Mouse (Mus musculus): ENCODE measurements around the gene Tdp1. TPM values are rescaled to one million over a fixed set of nuclear protein-coding genes. Genes with fewer than 3 reads are reported as not detected.
"Not testable (repeated sequence)": the region's sequence is repeated elsewhere in the genome, so short reads cannot be mapped to it uniquely, and the experiment has no call there.

The Tdp1 gene
- total RNA-seq, 2 experiments from 2014 or later, result 22.6 to 23.6 TPM

DNA sequence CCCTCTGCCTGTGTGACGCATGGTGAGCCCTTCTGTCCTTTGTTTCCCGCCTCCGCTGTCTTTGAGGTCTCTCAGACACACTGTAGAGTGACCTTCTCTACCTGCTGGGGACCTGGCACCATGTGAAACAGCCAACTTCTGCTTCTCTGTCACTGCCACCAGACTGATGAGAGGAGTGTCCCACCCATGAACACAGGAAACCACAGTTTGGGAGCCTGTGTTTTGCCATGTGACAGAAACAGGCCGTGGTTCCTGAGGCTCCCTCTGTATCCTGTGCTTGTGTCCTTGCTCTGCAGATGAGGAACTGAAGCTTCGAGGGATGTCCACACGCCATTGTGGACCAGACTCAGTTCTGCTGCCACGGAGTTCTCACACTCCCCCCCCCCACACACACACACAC, 72.1 kb downstream of the Tdp1 start:
- DNase-seq (ENCODE audit: low spot score in 2 of 2), result no peak

DNA sequence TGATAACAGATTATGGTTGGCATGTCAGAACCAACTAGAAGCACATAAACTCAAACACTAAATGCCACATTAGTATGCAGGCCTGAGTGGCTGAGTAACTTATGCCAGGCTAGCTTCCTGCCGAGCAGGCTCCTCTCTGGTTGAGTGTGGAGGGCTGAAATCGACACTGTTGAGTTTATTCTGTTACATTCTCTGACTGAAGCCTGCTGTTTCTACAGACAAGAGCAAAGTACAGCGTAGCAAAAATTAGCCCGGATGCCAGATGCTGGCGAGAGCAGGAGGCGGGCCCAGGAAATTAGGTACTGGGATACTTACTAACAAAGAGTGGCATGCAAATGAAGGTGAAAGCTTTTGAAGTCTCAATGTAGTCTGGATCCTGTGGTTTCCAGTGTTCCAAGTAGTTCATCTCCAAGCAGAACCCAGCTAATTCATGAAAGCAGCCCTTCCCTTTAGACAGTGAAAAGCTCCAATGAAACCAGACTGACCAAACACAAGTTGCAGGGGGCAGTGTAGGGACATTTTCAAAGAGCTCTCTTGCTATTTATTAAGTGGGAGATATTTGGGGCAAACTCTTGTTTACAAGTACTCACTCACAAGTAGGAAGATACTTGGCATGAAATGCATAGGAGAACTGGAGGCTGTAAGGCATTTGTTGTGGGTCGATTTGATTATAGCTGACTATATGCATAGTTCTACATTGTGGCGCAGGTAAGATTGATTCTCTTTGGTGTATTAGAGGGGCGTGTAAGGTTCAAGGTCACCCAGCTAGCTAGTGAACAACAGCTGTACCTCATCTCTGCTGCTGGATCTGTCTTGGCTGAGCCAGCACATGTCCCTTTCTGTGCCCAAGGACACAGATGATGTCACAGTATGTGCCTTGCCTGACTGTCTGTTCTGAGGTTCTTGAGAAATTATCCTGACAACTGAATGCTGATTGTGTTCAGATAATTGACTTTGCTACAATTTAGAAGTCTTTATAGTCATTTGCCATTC, 74.0 kb downstream of the Tdp1 start:
- peak in 1 of 2 experiments; percentile 28 for DNase-seq (ENCODE audit: low spot score in 2 of 2)

DNA sequence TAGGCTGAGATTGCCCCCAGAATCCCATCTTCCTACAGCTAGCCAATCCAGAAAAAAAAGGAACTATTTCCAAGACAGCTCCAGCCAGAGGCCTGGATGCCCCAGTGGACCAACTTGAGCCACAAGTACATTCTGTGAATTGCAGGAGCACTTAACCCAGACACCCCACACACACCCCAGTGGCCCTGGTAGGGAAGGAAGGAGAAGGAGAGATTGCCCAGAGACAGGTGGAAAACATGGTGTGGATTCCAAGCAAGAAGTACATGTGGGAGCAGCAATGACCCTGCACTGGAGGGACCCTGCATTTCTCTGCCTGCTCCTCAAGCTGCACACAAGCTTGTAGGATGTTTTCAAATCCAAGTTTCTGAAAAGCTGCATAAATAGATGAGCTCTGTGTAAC, 75.0 kb downstream of the Tdp1 start:
- no peak for DNase-seq (ENCODE audit: low spot score in 2 of 2)

DNA sequence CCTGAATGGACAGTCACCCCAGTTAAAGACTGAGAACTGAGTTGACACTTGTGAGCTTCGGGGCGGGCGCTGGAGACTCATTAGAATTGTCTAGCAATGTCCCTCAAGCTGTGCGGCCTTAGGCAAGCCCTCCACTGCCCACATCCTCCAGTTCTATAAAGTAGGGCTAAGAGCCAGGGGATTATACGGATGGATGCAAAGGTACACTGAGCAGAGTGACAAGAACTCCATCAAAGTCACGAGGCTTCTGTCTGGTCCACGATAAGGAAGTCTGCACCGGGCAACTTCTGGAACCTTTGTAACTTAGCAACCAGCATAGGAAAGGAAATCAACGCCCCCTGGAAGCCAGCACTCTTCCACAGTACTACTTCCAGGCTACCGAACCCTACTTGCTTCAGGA, 75.6 kb downstream of the Tdp1 start:
- no peak for DNase-seq (ENCODE audit: low spot score in 2 of 2)

DNA sequence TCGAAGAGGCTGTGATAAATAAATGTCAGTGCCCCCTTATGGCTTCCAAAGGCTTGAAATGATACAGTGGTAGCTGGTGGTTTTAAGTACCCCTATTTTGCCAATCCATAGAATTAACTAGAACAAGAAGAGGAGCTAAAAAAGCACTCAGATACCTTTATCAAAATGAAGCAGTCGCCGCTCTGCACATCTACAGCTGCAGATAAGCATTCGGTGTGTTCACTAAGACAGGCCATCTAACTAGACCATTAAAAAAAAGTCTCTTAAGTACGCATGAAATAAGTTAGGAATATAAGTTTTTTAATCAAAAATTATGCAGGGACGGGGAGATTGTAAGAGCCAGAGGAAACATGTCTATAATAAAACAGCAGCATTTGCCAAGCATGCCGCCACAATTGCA, 76.4 kb downstream of the Tdp1 start:
- DNase-seq (ENCODE audit: low spot score in 2 of 2), result no peak

DNA sequence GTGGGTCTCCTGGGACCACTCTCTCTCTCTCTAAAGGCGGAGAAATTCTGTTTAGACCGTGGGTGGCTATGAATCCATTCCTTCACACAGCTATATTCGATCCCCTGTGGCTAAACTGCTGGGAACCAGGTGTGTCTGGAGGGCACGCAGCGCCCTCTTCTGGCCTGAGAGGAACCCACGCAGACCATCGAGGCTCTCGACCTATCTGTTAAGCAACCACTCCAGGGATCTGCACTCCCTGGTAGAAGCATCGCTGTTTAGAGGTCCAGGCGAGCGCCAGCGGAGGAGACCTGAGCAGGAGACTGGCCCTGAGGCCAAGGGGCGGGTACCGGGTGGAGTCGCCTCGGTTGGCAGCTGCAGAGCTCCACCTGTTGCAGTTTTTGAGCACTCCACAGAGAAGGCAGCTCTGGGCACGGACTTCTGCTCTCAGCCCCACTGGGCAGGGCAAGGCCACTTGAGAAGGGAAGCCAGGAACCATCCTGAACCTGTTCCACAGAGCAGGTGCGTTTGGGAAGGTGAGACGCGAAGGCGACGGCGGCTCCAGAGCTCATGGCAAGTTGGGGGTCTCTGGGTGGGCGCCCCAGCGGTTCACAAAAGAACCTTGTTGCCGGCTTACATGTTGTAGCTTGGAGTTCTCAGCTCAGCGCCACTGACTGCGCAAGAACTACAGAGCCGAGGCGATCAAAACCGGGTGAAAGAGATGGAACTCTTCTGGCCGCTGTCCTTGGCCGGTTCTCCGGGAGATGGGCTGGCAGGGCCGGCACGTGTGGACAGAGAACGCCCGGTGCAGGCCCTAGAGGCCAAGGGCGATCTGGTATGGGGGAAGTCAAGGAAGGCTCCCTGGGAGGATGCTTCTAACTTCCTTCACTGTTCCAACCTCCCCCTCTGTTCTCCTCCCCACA, 80.2 kb downstream of the Tdp1 start, which contains the start of gene Kcnk13:
TSS of gene Kcnk13 (plus strand) at position 199 of the 902 bp plus-strand sequence.
- peak; percentile 76 to 83 for DNase-seq (ENCODE audit: low spot score in 2 of 2)

DNA sequence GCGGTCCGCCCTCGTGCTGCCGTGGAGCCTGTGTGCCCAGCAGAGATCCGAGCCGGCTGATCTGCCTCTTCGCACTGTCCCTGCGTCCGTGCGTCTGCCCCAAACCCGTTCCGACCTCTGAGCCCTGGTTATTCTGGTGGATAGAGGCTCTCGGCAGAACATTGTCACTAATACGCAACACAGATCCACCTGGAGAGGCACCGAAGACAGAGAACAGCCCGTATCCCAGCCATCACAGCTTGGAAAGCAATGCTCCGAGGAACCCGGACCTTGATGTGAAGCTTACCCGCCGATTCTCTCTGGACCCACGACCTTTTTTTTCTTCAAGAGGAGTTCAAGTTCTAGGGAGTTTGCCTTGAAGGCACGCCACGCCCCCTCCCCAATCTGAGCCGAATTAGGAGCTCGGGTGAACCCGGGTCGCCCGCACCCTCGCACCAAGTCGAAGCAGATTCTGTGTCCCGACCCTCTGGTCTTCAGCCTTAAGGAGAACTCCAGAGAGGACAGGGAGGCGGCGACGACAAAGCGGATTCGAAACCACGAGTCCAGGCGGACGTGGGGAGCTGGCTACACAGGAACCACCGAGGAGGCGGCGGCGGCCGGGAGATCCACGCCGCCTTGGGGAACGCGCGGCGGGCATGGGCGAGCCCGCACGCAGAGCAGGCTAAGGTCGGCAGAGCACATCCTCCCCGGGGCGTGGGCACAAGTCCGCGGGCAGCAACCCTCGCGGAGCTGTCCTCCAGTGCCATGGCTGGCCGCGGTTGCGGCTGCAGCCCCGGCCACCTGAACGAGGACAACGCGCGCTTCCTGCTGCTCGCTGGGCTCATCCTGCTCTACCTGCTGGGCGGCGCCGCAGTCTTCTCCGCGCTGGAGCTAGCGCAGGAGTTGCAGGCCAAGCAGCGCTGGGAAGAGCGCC, 81.1 kb downstream of the Tdp1 start:
- DNase-seq (ENCODE audit: low spot score in 2 of 2), result peak; percentile 32 to 64

DNA sequence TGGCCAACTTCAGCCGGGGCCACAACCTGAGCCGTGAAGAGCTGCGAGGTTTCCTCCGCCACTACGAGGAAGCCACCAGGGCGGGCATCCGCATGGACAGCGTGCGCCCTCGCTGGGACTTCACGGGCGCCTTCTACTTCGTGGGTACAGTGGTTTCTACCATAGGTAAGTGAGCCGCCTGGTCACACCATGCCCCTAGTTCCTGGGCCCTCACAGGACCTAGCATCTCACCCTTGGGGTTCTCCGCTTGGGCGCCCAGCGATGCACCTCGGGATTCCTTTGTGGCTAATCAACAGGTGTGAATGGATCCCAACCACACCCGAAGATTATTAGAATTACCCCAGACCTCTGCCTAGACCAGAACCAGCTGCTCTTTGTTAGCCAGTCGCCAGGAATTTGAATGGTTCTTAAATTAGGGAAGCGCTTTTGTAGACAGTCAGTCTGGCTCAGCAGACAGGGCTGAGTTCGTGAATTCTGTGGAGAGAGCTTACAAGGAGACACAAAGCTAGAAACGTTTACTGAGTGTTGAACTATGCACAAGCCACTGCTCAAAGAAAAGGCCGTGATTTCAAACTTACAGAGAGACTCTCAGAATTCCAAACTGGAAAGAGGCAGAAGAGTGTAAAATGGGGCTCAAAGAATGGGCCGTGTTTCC, 81.9 kb downstream of the Tdp1 start:
- no peak for DNase-seq (ENCODE audit: low spot score in 2 of 2)

DNA sequence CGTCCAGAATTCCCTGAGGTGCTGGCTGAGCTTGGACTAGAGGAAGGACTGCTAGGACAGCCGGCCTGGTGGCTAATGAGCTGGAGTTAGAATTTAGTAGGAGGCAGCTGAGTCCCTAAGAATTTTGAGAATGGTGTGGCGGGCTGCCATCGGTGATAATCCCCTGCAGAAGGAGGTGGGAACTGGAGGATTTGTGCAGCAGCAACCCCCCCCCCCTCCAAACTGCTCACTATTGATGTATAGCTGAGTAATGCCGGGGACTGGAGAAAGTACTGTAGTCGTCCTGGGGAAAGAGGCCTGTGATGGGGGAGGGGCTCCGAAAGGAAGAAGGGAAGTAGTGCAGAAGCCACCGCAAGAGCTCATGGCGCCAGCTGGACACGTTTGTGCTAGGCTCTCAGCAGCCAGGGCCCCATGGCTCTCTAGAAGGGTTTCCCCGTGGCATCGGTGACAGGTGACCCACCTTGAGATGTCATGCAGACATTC, 82.6 kb downstream of the Tdp1 start:
- DNase-seq (ENCODE audit: low spot score in 2 of 2), result peak in 1 of 2 experiments; percentile 28

DNA sequence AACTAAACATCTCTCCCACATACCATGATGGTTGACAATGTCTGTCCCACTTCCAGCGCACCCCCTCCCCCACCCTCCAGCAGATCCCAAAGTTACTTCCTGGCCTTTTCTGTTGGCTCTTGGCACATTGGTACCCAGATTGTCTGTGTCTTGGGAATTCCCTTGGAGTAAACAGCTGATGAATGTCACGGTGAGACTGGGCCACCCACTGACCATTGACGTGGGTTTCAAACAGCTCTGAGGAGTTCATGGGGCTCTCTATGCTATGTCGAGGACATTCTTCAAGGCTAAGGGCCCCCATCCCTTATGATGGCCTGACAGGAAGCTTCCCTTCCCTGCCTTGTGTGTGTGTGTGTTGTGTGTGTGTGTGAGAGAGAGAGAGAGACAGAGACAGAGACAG, 85.6 kb downstream of the Tdp1 start:
- DNase-seq (ENCODE audit: low spot score in 2 of 2), result no peak

DNA sequence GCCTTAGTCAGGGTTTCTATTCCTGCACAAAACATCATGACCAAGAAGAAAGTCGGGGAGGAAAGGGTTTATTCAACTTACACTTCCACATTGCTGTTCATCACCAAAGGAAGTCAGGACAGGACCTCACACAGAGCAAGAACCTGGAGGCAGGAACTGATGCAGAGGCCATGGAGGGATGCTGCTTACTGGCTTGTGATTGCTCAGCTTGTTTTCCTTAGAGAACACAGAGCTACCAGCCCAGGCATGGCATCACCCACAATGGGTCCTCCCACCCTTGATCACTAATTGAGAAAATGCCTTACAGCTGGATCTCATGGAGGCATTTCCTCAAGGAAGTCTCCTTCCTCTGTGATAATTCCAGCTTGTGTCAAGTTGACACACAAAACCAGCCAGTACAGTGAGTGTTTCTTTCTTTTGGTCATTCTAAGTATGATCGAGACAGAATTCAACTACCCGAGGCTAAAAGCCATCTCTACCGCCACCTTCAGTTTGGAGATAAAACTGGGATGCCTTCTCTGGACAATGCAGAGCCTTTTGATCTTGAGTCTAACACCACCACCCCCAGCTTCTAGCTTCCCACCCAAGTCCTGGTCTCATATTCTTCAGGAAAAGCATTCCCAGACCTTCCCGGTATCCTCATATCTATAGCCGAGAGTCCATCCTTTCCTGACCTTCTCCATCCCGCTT, 87.0 kb downstream of the Tdp1 start:
- not testable (repeated sequence) for DNase-seq (ENCODE audit: low spot score in 2 of 2)

DNA sequence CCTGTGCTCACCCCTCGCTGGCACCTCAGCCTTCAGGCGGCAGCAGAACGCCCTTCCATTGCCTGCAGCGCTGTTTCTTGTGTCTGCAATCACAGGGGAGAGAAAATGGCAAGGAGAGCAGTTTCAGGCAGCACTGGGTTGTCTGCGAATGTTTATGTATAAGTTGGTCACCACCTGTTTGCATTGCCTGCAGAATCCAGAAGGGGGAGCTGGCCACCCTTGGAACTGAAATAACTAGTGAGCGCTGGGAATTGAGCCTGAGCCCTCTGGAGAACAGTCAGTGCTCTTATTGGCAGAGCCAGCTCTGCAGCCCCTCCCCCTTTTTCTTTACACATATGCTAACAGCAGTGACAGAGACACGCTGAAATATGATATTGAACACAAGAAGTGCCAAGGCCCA, 88.5 kb downstream of the Tdp1 start:
- DNase-seq (ENCODE audit: low spot score in 2 of 2), result no peak

DNA sequence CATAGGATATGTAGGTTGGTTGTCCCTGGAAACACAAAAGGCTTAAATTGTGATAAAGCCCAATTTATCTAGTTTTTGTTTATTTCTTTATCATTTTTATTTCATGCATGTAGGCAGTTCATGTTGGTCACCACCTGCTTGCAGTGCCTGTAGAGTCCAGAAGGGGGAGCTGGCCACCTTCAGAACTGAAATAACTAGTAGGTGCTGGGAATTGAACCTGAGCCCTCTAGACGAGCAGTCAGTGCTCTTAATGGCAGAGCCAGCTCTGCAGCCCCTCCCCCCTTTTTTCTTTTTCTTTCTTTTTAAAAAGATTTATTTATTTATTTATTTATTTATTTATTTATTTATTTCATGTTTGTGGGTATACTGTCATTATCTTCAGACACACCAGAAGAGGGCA, 89.3 kb downstream of the Tdp1 start:
- DNase-seq (ENCODE audit: low spot score in 2 of 2), result no peak

DNA sequence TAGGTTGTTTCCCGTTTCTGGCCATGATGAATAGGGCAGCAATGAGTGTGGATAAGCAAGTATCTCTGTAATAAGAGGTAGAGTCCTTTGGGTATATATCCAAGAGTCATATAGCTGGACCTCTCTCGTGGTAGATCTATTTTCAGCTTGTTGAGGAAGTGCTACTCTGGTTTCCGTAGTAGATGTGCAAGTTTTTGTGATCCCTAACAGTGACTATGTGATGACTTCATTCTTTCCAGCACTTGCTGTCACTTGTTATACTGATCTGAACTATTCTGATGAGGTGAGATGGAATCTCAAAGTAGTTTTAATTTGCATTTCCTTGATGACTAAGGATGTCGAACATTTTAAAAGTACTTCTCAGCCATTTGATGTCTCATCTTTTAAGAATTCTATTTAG, 95.2 kb downstream of the Tdp1 start:
- DNase-seq (ENCODE audit: low spot score in 2 of 2), result no peak

DNA sequence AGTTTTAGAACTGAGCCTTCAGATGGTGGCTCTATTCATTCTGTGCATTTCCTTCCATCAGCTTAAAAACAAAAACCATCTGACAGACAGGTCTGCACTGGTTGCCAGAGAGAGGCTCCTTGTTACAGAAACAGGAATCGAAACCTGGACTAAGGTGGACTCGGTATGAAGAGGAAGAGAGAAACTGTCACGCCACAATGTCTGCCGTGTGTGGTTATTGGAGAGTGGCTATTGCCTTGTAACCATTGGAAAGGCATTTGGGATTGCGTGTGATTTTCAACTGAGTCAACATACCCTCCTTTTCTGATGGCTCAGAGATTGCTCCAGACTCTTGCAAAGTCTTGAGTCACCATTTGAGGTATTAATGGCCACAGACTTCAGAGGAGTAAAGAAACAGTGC, 102.5 kb downstream of the Tdp1 start:
- DNase-seq (ENCODE audit: low spot score in 2 of 2), result no peak

DNA sequence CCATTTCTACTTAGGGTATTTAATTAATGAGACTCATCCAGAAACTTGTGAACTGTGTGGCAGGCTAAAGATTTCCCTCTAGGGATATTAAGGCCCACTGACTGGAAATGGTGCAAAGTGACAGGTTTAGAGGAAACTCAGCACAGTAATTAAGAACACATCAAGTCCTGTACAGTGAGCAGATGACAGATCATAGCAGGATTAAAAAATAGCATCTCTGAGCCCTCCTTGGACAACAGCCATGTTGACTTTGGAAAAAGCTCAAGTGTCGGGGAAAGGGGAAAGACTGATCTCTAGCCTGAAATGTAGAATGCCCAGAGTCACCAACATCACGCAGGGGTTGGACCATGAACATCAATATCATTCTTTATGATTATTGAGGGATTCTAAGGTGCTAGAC, 103.8 kb downstream of the Tdp1 start:
- DNase-seq (ENCODE audit: low spot score in 2 of 2), result no peak

DNA sequence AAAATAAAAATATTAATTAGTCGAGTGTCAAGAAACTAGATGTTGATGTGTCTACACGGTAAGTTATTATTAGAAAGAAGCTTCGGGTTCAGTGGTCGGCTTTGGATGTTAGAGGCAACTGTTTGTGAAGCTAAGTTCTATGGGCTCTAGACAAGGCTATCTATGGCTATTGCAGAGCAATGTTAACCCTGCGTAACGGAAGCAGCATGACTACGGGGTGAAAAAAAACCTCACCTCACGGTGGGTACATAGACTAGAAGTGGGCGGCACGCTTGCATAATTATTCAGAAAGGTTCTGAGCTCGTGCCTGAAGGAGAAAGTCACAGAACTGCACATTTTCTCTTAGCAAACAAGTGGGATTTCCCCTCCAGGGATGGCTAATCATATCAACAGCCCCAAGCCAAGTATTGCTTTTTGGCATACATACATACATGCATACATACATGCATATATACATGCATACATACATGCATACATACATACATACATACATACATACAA, 108.1 kb downstream of the Tdp1 start:
- DNase-seq (ENCODE audit: low spot score in 2 of 2), result no peak

DNA sequence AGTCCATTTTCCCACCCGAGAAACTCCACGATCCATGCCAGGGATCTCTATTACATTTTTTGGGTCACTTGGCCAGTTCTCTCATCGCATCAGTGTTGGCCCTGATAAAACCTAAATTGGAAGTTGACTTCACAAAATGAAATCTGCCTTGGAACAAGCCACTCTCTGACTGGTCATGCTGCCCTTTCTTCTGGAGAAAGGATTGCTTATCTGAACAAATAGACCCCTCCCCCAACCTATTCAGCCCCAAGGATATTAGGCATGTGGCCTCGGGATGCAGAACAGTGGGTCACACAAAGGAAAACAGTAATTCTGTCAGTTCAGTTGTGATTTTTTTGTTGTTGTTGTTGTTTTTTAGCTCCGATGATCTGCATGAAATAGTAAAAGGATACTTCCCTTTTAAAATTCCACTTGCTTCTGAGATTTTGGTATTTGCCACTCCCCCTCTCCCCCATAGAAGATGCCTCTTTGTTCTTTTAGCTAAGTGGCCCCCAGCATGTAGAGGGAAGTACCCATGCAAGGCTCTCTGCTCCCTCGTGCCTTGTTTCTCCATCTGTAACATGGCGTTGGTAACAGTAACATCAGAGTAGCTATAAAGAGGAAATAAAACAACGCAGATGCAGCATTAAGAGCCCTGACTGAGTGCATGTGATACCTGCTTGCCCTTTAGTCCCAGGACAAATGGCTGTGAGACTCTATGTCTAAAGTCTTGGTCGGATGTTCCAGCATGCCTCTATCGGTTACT, 109.0 kb downstream of the Tdp1 start:
- no peak for DNase-seq (ENCODE audit: low spot score in 2 of 2)

DNA sequence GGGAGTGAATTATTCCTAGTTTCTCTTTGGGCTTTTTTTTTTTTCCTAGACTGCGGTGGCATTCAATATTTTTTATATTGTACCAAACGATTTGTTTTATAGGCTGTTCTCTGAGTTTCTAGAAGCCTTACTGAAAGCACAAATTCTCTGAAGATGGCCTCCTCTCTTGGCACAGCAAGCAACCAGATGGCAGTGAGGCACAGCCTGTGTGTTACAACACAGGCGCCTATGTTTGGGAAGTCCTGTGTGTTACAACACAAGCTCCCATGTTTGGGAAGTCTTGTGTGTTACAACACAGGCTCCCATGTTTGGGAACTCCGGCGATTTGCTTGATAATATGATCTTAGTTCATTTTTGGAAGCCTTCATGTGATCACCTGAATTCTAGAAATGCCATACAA, 111.6 kb downstream of the Tdp1 start:
- no peak for DNase-seq (ENCODE audit: low spot score in 2 of 2)

All from left cerebral cortex, adult 18-20 months (tissue).